ENCODE assay signal across 10 mouse cellular contexts in the genomic region with DNA sequence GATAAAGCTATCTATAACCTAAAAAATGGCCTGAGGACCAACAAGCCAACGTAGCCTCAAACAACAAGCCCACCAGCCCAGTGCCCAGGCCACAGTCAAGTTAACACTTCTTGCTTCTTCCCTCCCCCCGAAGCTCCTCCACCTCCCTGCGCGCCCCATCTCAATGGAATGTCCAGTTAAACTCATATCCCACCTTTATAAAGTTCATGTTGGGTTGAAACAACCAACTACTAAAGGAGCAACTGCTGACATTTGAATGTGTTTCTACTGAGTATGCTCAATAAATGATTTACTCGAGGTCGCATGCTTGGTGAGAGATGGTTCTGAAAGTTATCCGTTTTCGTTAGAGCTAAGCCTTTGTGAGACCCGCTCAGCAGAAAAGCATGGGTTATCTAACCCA. TPM values are rescaled to one million over a fixed set of nuclear protein-coding genes. Genes with fewer than 3 reads are reported as not detected.
DNase-seq lines count a peak whose midpoint lies in the region; ATAC-seq and TF ChIP-seq lines count a peak whose summit lies in the region.
"Had no signal": no experiment of that assay in that cellular context is flagged by ENCODE, and none has a peak within 500 bp of the region (broad histone marks: within the 10 kb centered on the region; RNA-seq: fewer than 3 reads in every experiment).

No protein-coding gene starts in this region.

- no peaks in the 10 kb centered on the region for H3K36me3 ChIP-seq in embryonic facial prominence, embryonic 12.5 days
- H3K36me3 ChIP-seq in kidney, adult 2 months (ENCODE audit: control insufficient read depth, insufficient read depth, low read length), result no peaks in the 10 kb centered on the region
- no peaks in the 10 kb centered on the region for H3K36me3 ChIP-seq in liver, embryonic 16.5 days (ENCODE audit: control insufficient read depth, insufficient read depth)
- H3K36me3 ChIP-seq in thymus, adult 2 months (ENCODE audit: control insufficient read depth, insufficient read depth, low read length), result no peaks in the 10 kb centered on the region

- no peaks in the 10 kb centered on the region for H3K27me3 ChIP-seq in embryonic facial prominence, embryonic 12.5 days
- no peaks in the 10 kb centered on the region for H3K27me3 ChIP-seq in kidney, adult 2 months (replicated peaks; ENCODE audit: control insufficient read depth, insufficient read depth, low read length)
- H3K27me3 ChIP-seq in liver, embryonic 16.5 days (ENCODE audit: control insufficient read depth, insufficient read depth, low read depth, low read length), result no peaks in the 10 kb centered on the region
- H3K27me3 ChIP-seq in thymus, adult 2 months (ENCODE audit: control insufficient read depth, insufficient read depth, low read length), result no peaks in the 10 kb centered on the region

- H3K4me3 ChIP-seq in embryonic facial prominence, embryonic 12.5 days, result peak overlapping the region; percentile 80
- peak overlapping the region; percentile 82 for H3K4me3 ChIP-seq in embryonic fibroblast, embryonic 13.5 days (ENCODE audit: insufficient read depth, low read length)
- H3K4me3 ChIP-seq in kidney, adult 2 months (ENCODE audit: insufficient read depth, low read depth, low read length), result peak overlapping the region; percentile 86
- H3K4me3 ChIP-seq in liver, embryonic 16.5 days (ENCODE audit: low read depth, low read length), result no peak overlapping the region; the same call in 1 of the 2 replicates
- no peak overlapping the region for H3K4me3 ChIP-seq in thymus, adult 2 months (ENCODE audit: control insufficient read depth, insufficient read depth, low read length)

- no peak for ATAC-seq in embryonic facial prominence, embryonic 12.5 days (ENCODE audit: insufficient number of reproducible peaks, insufficient read depth, low FRiP score, low TSS enrichment)
- no peak for ATAC-seq in liver, embryonic 16.5 days (ENCODE audit: low read depth)

- no peak overlapping the region for H3K9ac ChIP-seq in embryonic facial prominence, embryonic 12.5 days
- no peak overlapping the region for H3K9ac ChIP-seq in liver, embryonic 16.5 days (ENCODE audit: low read depth, low read length)

- WGBS in embryonic facial prominence, embryonic 12.5 days, result 82% methylated on average over 9 of the region's 9 CpGs
- 46% methylated on average over 9 of the region's 9 CpGs for WGBS in kidney, adult 2 months
- WGBS in liver, embryonic 16.5 days (ENCODE audit: insufficient replicate concordance), result 84% methylated on average over 9 of the region's 9 CpGs
- 96% methylated on average over 9 of the region's 9 CpGs for WGBS in thymus, adult 2 months

- no peak for TF ChIP-seq CTCF in embryonic fibroblast, embryonic 13.5 days (IDR thresholded peaks at IDR 0.05; ENCODE audit: borderline replicate concordance, insufficient read depth, low read length)
- no peak for TF ChIP-seq CTCF in kidney, adult 2 months (conservative IDR thresholded peaks at IDR 0.05; ENCODE audit: insufficient read depth, insufficient read length, low read depth, low read length)
- no peak for TF ChIP-seq CTCF in thymus, adult 2 months (IDR thresholded peaks at IDR 0.05; ENCODE audit: borderline replicate concordance, control insufficient read depth, extremely low read depth, insufficient read depth, low read length, poor library complexity)

- H3K27ac ChIP-seq in embryonic facial prominence, embryonic 12.5 days, result no peak overlapping the region
- no peak overlapping the region for H3K27ac ChIP-seq in embryonic fibroblast, embryonic 13.5 days (ENCODE audit: insufficient read depth, low read length)
- peak overlapping the region; percentile 99 for H3K27ac ChIP-seq in kidney, adult 2 months (ENCODE audit: insufficient read depth, low read depth, low read length)
- H3K27ac ChIP-seq in liver, embryonic 16.5 days (ENCODE audit: low read length), result no peak overlapping the region
- H3K27ac ChIP-seq in thymus, adult 2 months (ENCODE audit: control insufficient read depth, insufficient read depth, low read length), result no peak overlapping the region

- H3K4me2 ChIP-seq in embryonic facial prominence, embryonic 12.5 days (replicated peaks), result peak overlapping the region; percentile 62
- peak overlapping the region; percentile 99; the same call in 1 of the 2 replicates for H3K4me2 ChIP-seq in liver, embryonic 16.5 days (ENCODE audit: low read depth, low read length)

- TF ChIP-seq POLR2A in embryonic fibroblast, embryonic 13.5 days (IDR thresholded peaks at IDR 0.05; ENCODE audit: low read depth, low read length), result no peak
- peak; percentile 29 for TF ChIP-seq POLR2A in kidney, adult 2 months (IDR thresholded peaks at IDR 0.05; ENCODE audit: low read depth, low read length)
- no peak for TF ChIP-seq POLR2A in thymus, adult 2 months (IDR thresholded peaks at IDR 0.05; ENCODE audit: control insufficient read depth, extremely low read depth, insufficient read depth, low read length, poor library complexity)

- H3K9me3 ChIP-seq in embryonic facial prominence, embryonic 12.5 days, result no peaks in the 10 kb centered on the region
- H3K9me3 ChIP-seq in liver, embryonic 16.5 days (replicated peaks; ENCODE audit: control insufficient read depth, low read length), result no peaks in the 10 kb centered on the region

- peak; percentile 77 for DNase-seq in kidney, adult 2 months
- DNase-seq in cerebellum, postnatal 36 days, result no peak
- no peak for DNase-seq in thymus, adult 2 months
- DNase-seq in frontal cortex, adult 2 months (ENCODE audit: extremely low spot score in 1 of 2, low spot score in 1 of 2), result no peak
- DNase-seq: cerebellum, postnatal 25 days; heart, postnatal 14 days; thymus, postnatal 14 days had no signal

- peaks cover 9% of the 10 kb centered on the region for H3K4me1 ChIP-seq in embryonic facial prominence, embryonic 12.5 days
- no peaks in the 10 kb centered on the region; the same call in 1 of the 2 replicates for H3K4me1 ChIP-seq in embryonic fibroblast, embryonic 13.5 days (ENCODE audit: control insufficient read depth, insufficient read depth, low read length)
- peaks cover 10% of the 10 kb centered on the region; the same call in 1 of the 2 replicates for H3K4me1 ChIP-seq in kidney, adult 2 months (ENCODE audit: control insufficient read depth, insufficient read depth, low read length)
- H3K4me1 ChIP-seq in liver, embryonic 16.5 days (ENCODE audit: control insufficient read depth, low read depth, low read length), result peaks cover 15% of the 10 kb centered on the region
- peaks cover 8% of the 10 kb centered on the region for H3K4me1 ChIP-seq in thymus, adult 2 months (replicated peaks; ENCODE audit: control insufficient read depth, insufficient read depth, low read length)

RNA-seq across cellular contexts. Expression of a gene that starts 2.2 kb away (rescaled TPM):
- 36.8 TPM in 2 replicates for polyA plus RNA-seq in embryonic facial prominence, embryonic 12.5 days (2016; fragmentation: Nextera tagmentation; extraction: Ambion mirVana)
- 25.7 and 37.9 TPM in 2 replicates for polyA plus RNA-seq in embryonic fibroblast, embryonic 13.5 days (2011; ENCODE audit: insufficient read length, low read depth, missing spikeins)
- 641 and 892 TPM in 2 replicates for polyA plus RNA-seq in kidney, adult 2 months (2012; rRNA removed)
- 11.1 and 13.3 TPM in 2 replicates for polyA plus RNA-seq in liver, embryonic 16.5 days (2015; fragmentation: Nextera tagmentation; extraction: Ambion mirVana)
- polyA plus RNA-seq in thymus, adult 2 months (2012; rRNA removed), result 138 and 151 TPM in 2 replicates
- 35.2 and 54.2 TPM in 2 replicates for polyA plus RNA-seq in frontal cortex, adult 2 months (2012; rRNA removed)

RNA-seq across cellular contexts. Expression of a gene that starts 24.0 kb away (rescaled TPM):
- not detected in 2 replicates for polyA plus RNA-seq in embryonic facial prominence, embryonic 12.5 days (2016; fragmentation: Nextera tagmentation; extraction: Ambion mirVana)
- not detected in 2 replicates for polyA plus RNA-seq in embryonic fibroblast, embryonic 13.5 days (2011; ENCODE audit: insufficient read length, low read depth, missing spikeins)
- polyA plus RNA-seq in kidney, adult 2 months (2012; rRNA removed), result not detected in 2 replicates
- not detected in 2 replicates for polyA plus RNA-seq in liver, embryonic 16.5 days (2015; fragmentation: Nextera tagmentation; extraction: Ambion mirVana)
- not detected in 2 replicates for polyA plus RNA-seq in thymus, adult 2 months (2012; rRNA removed)
- not detected in 2 replicates for polyA plus RNA-seq in frontal cortex, adult 2 months (2012; rRNA removed)

RNA-seq across cellular contexts. Expression of a gene that starts 37.7 kb away (rescaled TPM):
- 0.56 and 0.59 TPM in 2 replicates for polyA plus RNA-seq in embryonic facial prominence, embryonic 12.5 days (2016; fragmentation: Nextera tagmentation; extraction: Ambion mirVana)
- not detected in 2 replicates for polyA plus RNA-seq in embryonic fibroblast, embryonic 13.5 days (2011; ENCODE audit: insufficient read length, low read depth, missing spikeins)
- polyA plus RNA-seq in kidney, adult 2 months (2012; rRNA removed), result 0.97 and 1.1 TPM in 2 replicates
- 0.04 and 0.07 TPM in 2 replicates for polyA plus RNA-seq in liver, embryonic 16.5 days (2015; fragmentation: Nextera tagmentation; extraction: Ambion mirVana)
- polyA plus RNA-seq in thymus, adult 2 months (2012; rRNA removed), result 0.11 TPM in 1 of 2 replicates, not detected in the other
- 0.08 and 0.18 TPM in 2 replicates for polyA plus RNA-seq in frontal cortex, adult 2 months (2012; rRNA removed)

RNA-seq across cellular contexts. Expression of a gene that starts 51.7 kb away (rescaled TPM):
- 0.18 TPM in 2 replicates for polyA plus RNA-seq in embryonic facial prominence, embryonic 12.5 days (2016; fragmentation: Nextera tagmentation; extraction: Ambion mirVana)
- polyA plus RNA-seq in embryonic fibroblast, embryonic 13.5 days (2011; ENCODE audit: insufficient read length, low read depth, missing spikeins), result not detected in 2 replicates
- polyA plus RNA-seq in kidney, adult 2 months (2012; rRNA removed), result 0.02 and 0.04 TPM in 2 replicates
- 0.07 TPM in 1 of 2 replicates, not detected in the other for polyA plus RNA-seq in liver, embryonic 16.5 days (2015; fragmentation: Nextera tagmentation; extraction: Ambion mirVana)
- 0.12 and 0.22 TPM in 2 replicates for polyA plus RNA-seq in thymus, adult 2 months (2012; rRNA removed)
- polyA plus RNA-seq in frontal cortex, adult 2 months (2012; rRNA removed), result 0.17 and 0.22 TPM in 2 replicates

Comparison
In these comparisons a context has a peak if more than half of its experiments do, and no peak if none do; other contexts are left out.
1. H3K4me3 ChIP-seq: peak in embryonic facial prominence, embryonic 12.5 days (single experiment), embryonic fibroblast, embryonic 13.5 days (single experiment) and kidney, adult 2 months (single experiment); none in liver, embryonic 16.5 days (single experiment) and thymus, adult 2 months (single experiment).